Mouse (Mus musculus): Measurements from ENCODE around the gene Usp54.

GRCm38 (mm10) chr14:20631253-20631652 lies 9.6 kb downstream of the Usp54 start:
- TF ChIP-seq UBTF (IDR thresholded peaks at IDR 0.05; ENCODE audit: low read depth, low read length) (no peak), CTCF (conservative IDR thresholded peaks at IDR 0.05 in 1 of 2, IDR thresholded peaks at IDR 0.05 in 1 of 2; ENCODE audit: low read depth in 2 of 2, low read length in 2 of 2) (no peak), POLR2A (IDR thresholded peaks at IDR 0.05; ENCODE audit: low read depth, low read length) (no peak), SMC3 (IDR thresholded peaks at IDR 0.05; ENCODE audit: low read depth, low read length) (no peak), ZKSCAN1 (IDR thresholded peaks at IDR 0.05; ENCODE audit: borderline replicate concordance, low read depth, low read length) (no peak)

Data from CH12.LX (cell line).